Mouse (Mus musculus) c-Kit-positive CD71-positive TER-119-negative erythroid progenitor cells, embryonic 14.5 days (primary cell): ENCODE measurements around the gene Slc13a3.
A peak's percentile ranks its signal among the peaks of the same experiment; 100 is the strongest.

Experiments
- DNase-seq: peaks from one replicate; pipeline ENCODE4 v3.0.0-alpha.2; 2013; ENCODE audit warnings: low read depth

The Slc13a3 gene

GRCm38 (mm10) chr2:165475850-165476249 lies 2.8 kb upstream of the Slc13a3 start:
- DNase-seq = no peak

- DNase-seq = no peak
These were observed 2.4 kb upstream of the Slc13a3 start for GRCm38 (mm10) chr2:165475412-165475811.

GRCm38 (mm10) chr2:165471943-165472342 lies 1.1 kb downstream of the Slc13a3 start:
- DNase-seq = no peak

- DNase-seq = no peak
These were observed 2.9 kb downstream of the Slc13a3 start for GRCm38 (mm10) chr2:165470167-165470566.

- DNase-seq = no peak
These were observed 5.1 kb downstream of the Slc13a3 start for GRCm38 (mm10) chr2:165467824-165468452.

- no peak for DNase-seq
These were observed 13.4 kb downstream of the Slc13a3 start for GRCm38 (mm10) chr2:165459663-165460062.

DNA sequence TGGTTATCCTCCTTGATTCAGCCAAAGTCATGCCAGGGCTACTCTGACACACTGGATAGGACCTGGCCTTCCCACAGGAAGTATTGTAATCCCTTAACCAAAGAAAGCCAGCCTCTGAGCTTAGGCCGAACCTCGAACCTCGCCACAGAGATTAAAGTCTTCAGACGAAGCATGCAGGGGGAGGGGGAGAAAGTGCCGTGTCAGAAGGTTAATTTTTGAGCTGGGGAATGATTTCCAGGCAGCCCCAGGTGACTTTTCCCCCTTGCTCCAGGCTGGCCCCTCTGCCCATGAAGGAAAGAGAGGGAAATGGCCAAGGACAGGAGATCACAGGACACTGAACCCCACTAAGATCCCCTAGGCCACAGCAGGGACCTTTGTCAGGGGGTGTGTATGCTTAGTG lies 14.8 kb downstream of the Slc13a3 start:
- no peak for DNase-seq

DNA sequence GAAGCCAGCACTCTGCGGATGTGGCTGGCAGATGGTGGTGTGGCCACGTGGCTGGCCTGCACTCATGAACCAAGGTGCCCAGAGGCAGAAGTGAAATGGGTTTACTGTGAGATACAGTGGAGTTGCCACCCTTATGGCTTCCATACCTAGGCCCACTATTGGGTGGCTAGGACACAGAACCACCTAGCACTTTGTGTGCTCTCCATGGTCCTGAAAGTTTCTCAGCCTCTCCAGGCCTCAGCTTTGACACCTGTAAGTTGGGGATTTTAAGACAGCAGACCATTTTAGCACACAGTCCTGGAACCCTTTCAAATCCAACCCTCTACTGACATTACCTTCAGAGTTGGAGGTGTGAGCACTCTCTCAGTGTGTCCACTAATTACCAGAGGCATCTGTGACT lies 16.3 kb downstream of the Slc13a3 start:
- DNase-seq = peak; percentile 23

GRCm38 (mm10) chr2:165452730-165453693 lies 20.0 kb downstream of the Slc13a3 start:
- DNase-seq = no peak

- no peak for DNase-seq
These were observed 24.6 kb downstream of the Slc13a3 start for GRCm38 (mm10) chr2:165448475-165448874.

- no peak for DNase-seq
These were observed 28.2 kb downstream of the Slc13a3 start for GRCm38 (mm10) chr2:165444861-165445260.

DNA sequence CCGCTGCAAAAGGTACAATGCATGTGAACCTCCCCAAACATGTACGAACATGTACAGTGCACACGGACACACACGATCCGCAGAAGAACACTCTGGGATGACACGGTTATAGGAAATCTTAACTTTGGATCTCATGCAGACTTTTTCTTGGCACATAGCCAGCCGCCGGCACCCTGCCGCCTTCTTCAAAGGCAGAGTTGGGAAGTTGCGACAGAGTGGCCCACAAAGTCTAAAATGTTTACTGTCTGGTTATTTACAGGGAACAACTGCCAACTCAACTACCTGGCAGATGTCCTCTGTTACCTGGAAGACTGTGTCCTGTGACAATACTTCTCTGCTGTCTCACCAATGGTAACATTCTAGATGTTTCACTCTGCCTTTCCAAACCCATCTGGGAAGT lies 30.0 kb downstream of the Slc13a3 start:
- no peak for DNase-seq

GRCm38 (mm10) chr2:165441613-165442012 lies 31.4 kb downstream of the Slc13a3 start:
- no peak for DNase-seq

DNA sequence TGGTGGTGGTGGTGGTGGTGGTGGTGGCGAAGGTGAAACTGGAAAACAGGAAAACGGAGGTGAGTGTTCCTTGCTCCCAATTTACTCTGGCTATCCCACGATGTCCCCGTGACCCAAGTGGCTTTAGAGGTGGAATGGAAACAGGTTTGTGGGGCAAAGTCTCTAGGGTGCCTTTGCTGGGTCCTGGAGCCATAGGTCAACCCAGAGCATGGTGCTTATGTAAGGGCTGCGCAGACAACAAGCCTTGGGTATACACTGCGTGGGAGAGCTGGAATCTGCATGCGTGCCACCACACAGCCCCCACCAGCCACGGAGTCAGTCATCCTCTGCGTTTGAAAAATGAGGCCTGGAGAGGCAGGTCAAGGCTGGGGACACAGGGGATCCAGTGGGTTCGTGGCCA lies 33.4 kb downstream of the Slc13a3 start:
- no peak for DNase-seq

GRCm38 (mm10) chr2:165438881-165439280 lies 34.1 kb downstream of the Slc13a3 start:
- no peak for DNase-seq

DNA sequence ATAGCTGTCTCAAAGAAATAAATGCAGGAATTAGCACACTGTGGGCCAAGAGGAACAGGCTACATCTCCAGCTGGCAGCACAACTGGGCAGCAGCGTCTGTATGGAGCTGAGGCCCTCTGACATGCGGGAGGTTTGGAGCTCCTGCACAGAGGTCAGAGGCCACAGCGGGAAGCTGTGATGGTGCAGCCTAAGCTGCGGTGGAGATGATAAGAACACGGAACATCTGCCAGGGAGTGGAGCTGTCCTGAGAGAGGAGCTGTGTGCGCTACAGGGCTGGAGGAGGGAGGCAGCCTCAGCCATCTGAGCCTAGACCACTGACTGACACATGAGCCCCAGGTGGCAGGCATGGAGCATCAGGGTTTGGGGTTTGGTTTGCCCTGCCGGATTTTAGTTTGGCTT lies 44.3 kb downstream of the Slc13a3 start:
- no peak for DNase-seq

DNA sequence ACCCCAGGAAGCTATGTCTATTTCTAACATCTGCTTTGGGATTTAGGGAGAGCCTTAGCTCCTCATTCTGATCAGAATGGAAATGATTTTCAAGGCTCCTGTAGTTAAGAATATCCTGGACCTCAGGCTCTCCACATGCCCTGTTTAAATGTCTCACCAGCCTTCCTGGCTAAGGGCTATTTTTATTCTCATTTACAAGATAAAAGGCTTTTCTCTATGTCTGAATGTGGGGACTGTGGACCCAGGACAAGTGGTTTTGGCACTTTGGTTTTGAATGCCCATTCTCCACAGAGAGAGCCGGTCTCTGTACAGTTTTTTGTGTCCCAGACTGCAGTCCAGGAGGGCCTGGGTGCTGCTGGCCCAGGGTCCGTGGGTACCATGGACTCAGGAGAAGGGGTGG lies 52.8 kb downstream of the Slc13a3 start:
- DNase-seq = no peak

DNA sequence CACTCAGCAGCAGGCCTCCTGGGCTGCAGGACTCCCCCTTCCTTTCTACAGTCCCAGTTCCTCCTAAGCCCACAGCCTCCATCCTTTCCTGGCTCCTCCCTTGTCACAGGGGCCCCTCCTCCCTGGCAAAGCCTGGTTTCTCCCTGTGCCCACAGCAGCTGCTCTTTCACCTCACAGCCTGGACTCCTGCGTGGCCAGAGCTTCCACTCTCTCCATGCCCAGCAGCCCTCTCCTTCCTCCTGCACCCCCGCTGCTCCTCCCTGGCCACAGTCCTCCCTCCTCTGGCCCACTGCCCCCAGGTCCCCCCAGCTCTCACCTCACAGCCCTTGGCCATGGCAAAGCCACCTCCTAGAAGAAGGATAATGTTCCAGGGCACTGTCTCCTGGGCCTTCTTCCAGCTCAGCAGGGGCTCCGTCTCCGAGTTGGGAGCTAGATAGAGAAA lies 53.3 kb downstream of the Slc13a3 start:
- DNase-seq = no peak

DNA sequence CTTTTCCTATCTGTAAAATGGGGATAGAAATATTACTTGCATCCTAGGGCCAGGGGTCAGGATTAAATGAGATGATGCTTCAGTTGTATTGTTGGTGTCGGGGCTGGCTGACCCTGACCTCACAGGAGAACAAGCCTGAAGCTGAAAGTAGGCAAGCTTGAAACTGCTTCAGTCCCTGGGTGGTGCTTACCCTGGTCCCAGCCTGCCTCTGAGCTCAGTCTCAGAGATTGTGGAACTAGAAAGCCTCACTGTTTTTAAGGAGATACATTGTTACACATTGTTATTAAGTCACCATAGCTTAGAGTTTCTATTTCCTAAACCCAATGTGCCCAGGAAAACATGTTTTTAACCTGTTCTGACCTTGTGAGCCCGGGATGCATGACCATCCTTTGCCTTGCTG lies 54.5 kb downstream of the Slc13a3 start:
- no peak for DNase-seq

GRCm38 (mm10) chr2:165417291-165417690 lies 55.7 kb downstream of the Slc13a3 start:
- no peak for DNase-seq

GRCm38 (mm10) chr2:165415795-165416194 lies 57.2 kb downstream of the Slc13a3 start:
- no peak for DNase-seq

DNA sequence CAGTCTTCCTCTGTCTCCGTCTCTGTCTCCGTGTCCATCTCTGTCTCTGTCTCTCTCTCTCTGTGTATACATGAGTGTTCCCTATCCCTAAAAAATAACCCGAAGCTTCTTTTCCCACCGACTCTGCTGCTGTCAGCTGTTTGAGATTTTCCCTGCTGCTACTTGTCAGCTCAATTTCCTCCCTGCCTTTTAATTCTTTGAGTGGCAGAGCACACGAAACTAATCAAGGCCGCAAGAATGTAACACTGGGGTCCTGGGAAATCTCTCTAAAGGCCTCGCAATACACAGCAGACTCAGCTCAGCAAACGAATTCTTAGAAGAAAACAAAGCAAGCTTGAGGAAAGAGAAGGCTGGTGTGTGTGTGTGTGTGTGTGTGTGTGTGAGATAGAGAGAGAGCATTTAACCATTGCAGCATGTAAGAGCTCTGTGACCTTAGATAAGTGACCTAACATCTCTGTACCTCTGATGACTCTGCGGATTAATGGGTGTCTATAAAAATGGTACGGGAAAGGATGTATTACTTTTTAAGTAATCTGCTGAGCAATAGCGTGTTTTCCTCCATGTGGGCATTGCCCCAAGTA lies 57.8 kb downstream of the Slc13a3 start:
- no peak for DNase-seq

DNA sequence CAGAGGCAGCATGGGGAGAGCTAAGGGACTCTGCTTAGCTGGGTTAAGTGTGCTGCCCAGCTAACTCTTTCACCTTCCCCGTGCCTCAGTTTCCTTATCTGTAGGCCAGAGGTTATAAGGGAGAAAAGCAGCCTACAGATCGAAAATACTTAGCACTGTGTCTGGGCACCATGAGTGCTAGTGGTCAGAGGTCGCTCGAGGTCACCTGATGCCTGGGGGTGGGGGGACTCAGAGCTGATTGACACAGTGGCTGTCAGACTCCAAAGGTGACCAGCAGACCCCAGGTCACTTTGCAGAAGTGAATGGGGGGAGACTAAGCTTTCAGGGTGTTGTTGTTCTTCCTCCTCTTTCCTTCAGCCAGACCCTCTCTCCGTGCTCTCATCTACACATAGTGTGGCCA lies 58.7 kb downstream of the Slc13a3 start:
- no peak for DNase-seq
